Mouse (Mus musculus) hindbrain, embryonic 14.5 days (tissue): ENCODE measurements around the gene Tmem169. TPM values are rescaled to one million over a fixed set of nuclear protein-coding genes. Genes with fewer than 3 reads are reported as not detected.
A peak's percentile ranks its signal among the peaks of the same experiment; 100 is the strongest.

Experiments
- ATAC-seq: fragments of 200-750 bp; cut with Nextera tagmentation; 2 replicates; pipeline ENCODE4 v1.8.0; 2017; ENCODE audit warnings: moderate number of reproducible peaks, mild to moderate bottlenecking, moderate TSS enrichment, moderate library complexity; ENCODE audit not compliant: low FRiP score
- DNase-seq: peaks from one replicate; pipeline ENCODE4 v3.0.0-alpha.2; 2015; ENCODE audit warnings: low spot score
- H3K27ac ChIP-seq: fragments of 300-500 bp; sonication (generic); 2 replicates; pipeline ENCODE4 v1.5.1; 2014; ENCODE audit warnings: mild to moderate bottlenecking, moderate library complexity
- H3K27me3 ChIP-seq: fragments of 300-500 bp; sonication (generic); 2 replicates; pipeline ENCODE4 v1.6.1; 2014; ENCODE audit warnings: mild to moderate bottlenecking, low read length, mixed read lengths; ENCODE audit not compliant: control insufficient read depth, insufficient read depth
- H3K36me3 ChIP-seq: fragments of 300-500 bp; sonication (generic); replicated peaks from 2 replicates; pipeline ENCODE4 v1.6.1; 2014; ENCODE audit not compliant: control insufficient read depth, insufficient read depth
- H3K4me1 ChIP-seq: fragments of 300-500 bp; sonication (generic); replicated peaks from 2 replicates; pipeline ENCODE4 v1.6.1; 2014; ENCODE audit warnings: antibody characterized with exemption, low read length, mixed read lengths; ENCODE audit not compliant: control insufficient read depth, insufficient read depth
- H3K4me2 ChIP-seq: fragments of 300-500 bp; sonication (generic); replicated peaks from 2 replicates; pipeline ENCODE4 v1.6.1; 2014; ENCODE audit warnings: mild to moderate bottlenecking, moderate library complexity
- H3K4me3 ChIP-seq: fragments of 300-500 bp; sonication (generic); replicated peaks from 2 replicates; pipeline ENCODE4 v1.5.1; 2014; ENCODE audit warnings: mild to moderate bottlenecking, low read length
- H3K9ac ChIP-seq: fragments of 300-500 bp; sonication (generic); 2 replicates; pipeline ENCODE4 v1.6.1; 2014
- H3K9me3 ChIP-seq: fragments of 300-500 bp; sonication (generic); 2 replicates; pipeline ENCODE4 v1.6.1; 2016; ENCODE audit warnings: low read length; ENCODE audit not compliant: control insufficient read depth
- WGBS: fragments of 180-500 bp; shearing (Covaris S2); extraction: QIAGEN DNeasy Blood & Tissue Kit; methylation state at CpG from one replicate; pipeline ENCODE4 v1.1.7; 2014; 5-methylcytosine and 5-hydroxymethylcytosine counted together
- polyA plus RNA-seq: library from polyadenylated mRNA; unstranded; fragments of >200 nt; fragmentation: Nextera tagmentation; extraction: Ambion mirVana; gene quantifications from 2 replicates; pipeline ENCODE4 v1.2.1, GENCODE M21; 2014

The Tmem169 gene
- polyA plus RNA-seq, 1 experiment from 2014 or later = 39.8 TPM

DNA sequence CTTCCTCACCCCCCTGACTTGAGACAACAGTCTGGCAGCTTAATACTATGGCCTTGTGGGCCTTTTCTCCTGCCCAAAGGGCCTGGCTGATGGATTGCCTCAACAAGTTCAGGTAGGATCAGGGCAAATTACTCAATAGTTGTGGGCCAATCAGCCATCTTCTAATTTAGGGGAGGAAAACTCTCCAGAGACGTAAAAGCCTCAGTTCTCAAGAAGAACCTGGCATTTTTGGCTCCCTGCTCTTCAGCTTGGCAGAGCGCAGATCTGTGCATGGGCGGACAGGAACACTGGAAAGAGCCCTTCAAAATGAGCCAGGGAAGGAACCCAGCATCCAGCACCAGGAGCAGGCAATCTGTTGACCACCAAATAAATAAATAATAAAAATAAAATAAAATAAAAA, 6.1 kb upstream of the Tmem169 start:
- Histone ChIP-seq H3K9me3 (no peaks in the 10 kb centered on the region), H3K4me2 (no peak overlapping the region), H3K4me3 (no peak overlapping the region), H3K27me3 (no peaks in the 10 kb centered on the region), H3K4me1 (no peaks in the 10 kb centered on the region), H3K36me3 (0 out of 2 replicates have a peak, but pooled peaks cover 3% of the 10 kb centered on the region), H3K27ac (no peak overlapping the region), H3K9ac (no peak overlapping the region)
- ATAC-seq = no peak
- no peak for DNase-seq
- WGBS = 95% methylated on average over 3 of the region's 3 CpGs

- H3K36me3 ChIP-seq = no peaks in the 10 kb centered on the region
- ATAC-seq = no peak
- 78% methylated on average over 1 of the region's 1 CpGs for WGBS
Measured at GRCm38 (mm10) chr1:72282604-72283003, 1.6 kb upstream of the Tmem169 start.

GRCm38 (mm10) chr1:72284539-72284938, 370 bp downstream of the Tmem169 start:
- Histone ChIP-seq H3K4me1 (peaks cover 27% of the 10 kb centered on the region), H3K9ac (peak overlapping the region; percentile 89), H3K4me3 (peak overlapping the region; percentile 47), H3K9me3 (no peaks in the 10 kb centered on the region), H3K27me3 (no peaks in the 10 kb centered on the region), H3K4me2 (peak overlapping the region; percentile 82), H3K36me3 (peaks cover 13% of the 10 kb centered on the region), H3K27ac (peak overlapping the region; percentile 95)
- 3% methylated on average over 5 of the region's 5 CpGs for WGBS
- DNase-seq (peak; percentile 47), ATAC-seq (peak; percentile 59)

More at GRCm38 (mm10) chr1:72282604-72283003, 1.6 kb upstream of the Tmem169 start:
- Histone ChIP-seq H3K27ac (no peak overlapping the region), H3K9me3 (no peaks in the 10 kb centered on the region), H3K4me3 (no peak overlapping the region), H3K9ac (no peak overlapping the region), H3K4me2 (no peak overlapping the region), H3K4me1 (peaks cover 25% of the 10 kb centered on the region), H3K27me3 (no peaks in the 10 kb centered on the region)
- DNase-seq = no peak

GRCm38 (mm10) chr1:72286904-72287303, 2.7 kb downstream of the Tmem169 start:
- peak; percentile 42 for DNase-seq
- H3K4me1 ChIP-seq = peaks cover 27% of the 10 kb centered on the region
- H3K4me2 ChIP-seq = peak overlapping the region; percentile 82
- H3K9me3 ChIP-seq = no peaks in the 10 kb centered on the region
- H3K9ac ChIP-seq = peak overlapping the region; percentile 89
- H3K36me3 ChIP-seq = peaks cover 13% of the 10 kb centered on the region
- peak; percentile 49 for ATAC-seq
- WGBS = 6% methylated on average over 5 of the region's 5 CpGs
- H3K4me3 ChIP-seq = peak overlapping the region; percentile 47; the same call in 1 of the 2 replicates
- H3K27me3 ChIP-seq = no peaks in the 10 kb centered on the region
- peak overlapping the region; percentile 95 for H3K27ac ChIP-seq

DNA sequence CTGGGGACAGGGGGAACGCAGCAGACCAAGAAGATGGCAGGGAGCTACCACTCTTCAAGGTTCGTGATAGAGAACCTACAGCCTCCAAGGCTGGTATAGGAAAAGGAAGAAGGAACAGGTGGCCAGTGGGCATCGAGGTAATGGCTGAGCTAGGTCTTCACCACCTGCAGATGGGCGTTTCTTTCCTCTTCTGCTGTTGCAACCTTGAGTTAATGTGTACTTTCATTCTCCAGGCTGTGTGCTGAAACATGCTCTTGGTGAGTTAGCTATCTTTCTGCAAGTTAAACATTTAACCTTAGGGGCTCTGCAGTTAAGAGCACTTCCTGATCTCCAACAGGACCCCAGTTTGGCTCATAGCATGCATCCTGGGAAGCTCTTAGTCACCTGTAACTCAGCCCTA, 3.7 kb downstream of the Tmem169 start:
- H3K4me3 ChIP-seq = no peak overlapping the region
- no peak overlapping the region for H3K27ac ChIP-seq
- WGBS = 92% methylated on average over 4 of the region's 4 CpGs
- no peak overlapping the region for H3K9ac ChIP-seq
- peaks cover 18% of the 10 kb centered on the region for H3K36me3 ChIP-seq
- no peak for DNase-seq
- no peak for ATAC-seq
- H3K27me3 ChIP-seq = no peaks in the 10 kb centered on the region
- H3K9me3 ChIP-seq = no peaks in the 10 kb centered on the region
- peaks cover 27% of the 10 kb centered on the region for H3K4me1 ChIP-seq
- no peak overlapping the region for H3K4me2 ChIP-seq

GRCm38 (mm10) chr1:72288527-72289150, 4.5 kb downstream of the Tmem169 start:
- Histone ChIP-seq H3K4me1 (peaks cover 27% of the 10 kb centered on the region), H3K36me3 (peaks cover 18% of the 10 kb centered on the region), H3K27me3 (no peaks in the 10 kb centered on the region), H3K27ac (no peak overlapping the region), H3K9me3 (no peaks in the 10 kb centered on the region), H3K4me2 (no peak overlapping the region), H3K9ac (no peak overlapping the region), H3K4me3 (no peak overlapping the region)
- WGBS = 88% methylated on average over 4 of the region's 4 CpGs
- ATAC-seq (no peak), DNase-seq (no peak)

- Histone ChIP-seq H3K4me3 (no peak overlapping the region), H3K27me3 (no peaks in the 10 kb centered on the region), H3K4me1 (peaks cover 18% of the 10 kb centered on the region), H3K36me3 (peaks cover 28% of the 10 kb centered on the region), H3K9me3 (no peaks in the 10 kb centered on the region), H3K27ac (no peak overlapping the region), H3K4me2 (no peak overlapping the region), H3K9ac (no peak overlapping the region)
- no peak for DNase-seq
- ATAC-seq = no peak
- 97% methylated on average over 4 of the region's 4 CpGs for WGBS
Measured at GRCm38 (mm10) chr1:72290896-72291295, 6.7 kb downstream of the Tmem169 start.

DNA sequence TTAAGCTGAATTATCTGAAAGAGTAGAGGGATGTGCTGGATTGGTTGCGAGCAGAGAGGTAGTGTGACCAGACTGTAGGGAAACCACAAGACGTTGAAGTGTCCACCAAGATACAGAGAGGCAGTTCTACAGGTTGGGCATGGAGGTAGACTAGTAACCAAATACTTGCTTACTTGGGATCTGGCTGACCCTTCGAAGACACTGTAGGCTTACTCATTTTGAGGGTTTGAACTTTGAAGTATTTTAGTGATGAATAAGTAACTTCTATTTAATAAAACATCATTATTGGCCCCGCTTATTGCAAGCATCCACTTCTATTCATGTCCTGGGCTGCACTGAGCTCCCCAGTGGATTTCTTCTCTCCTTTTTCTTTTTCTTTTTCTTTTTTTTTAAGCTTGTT, 7.3 kb downstream of the Tmem169 start:
- Histone ChIP-seq H3K27ac (no peak overlapping the region), H3K9me3 (no peaks in the 10 kb centered on the region), H3K4me3 (no peak overlapping the region), H3K36me3 (peaks cover 28% of the 10 kb centered on the region), H3K4me1 (peaks cover 12% of the 10 kb centered on the region), H3K9ac (no peak overlapping the region), H3K4me2 (no peak overlapping the region), H3K27me3 (no peaks in the 10 kb centered on the region)
- 94% methylated on average over 4 of the region's 4 CpGs for WGBS
- ATAC-seq (no peak), DNase-seq (no peak)

GRCm38 (mm10) chr1:72291925-72292324, 7.8 kb downstream of the Tmem169 start:
- ATAC-seq = no peak
- H3K36me3 ChIP-seq = peaks cover 28% of the 10 kb centered on the region
- H3K9me3 ChIP-seq = no peaks in the 10 kb centered on the region
- DNase-seq = no peak
- H3K27ac ChIP-seq = no peak overlapping the region
- H3K27me3 ChIP-seq = no peaks in the 10 kb centered on the region
- no peak overlapping the region for H3K4me2 ChIP-seq
- H3K9ac ChIP-seq = no peak overlapping the region
- no peak overlapping the region for H3K4me3 ChIP-seq
- 80% methylated on average over 2 of the region's 2 CpGs for WGBS
- H3K4me1 ChIP-seq = peaks cover 7% of the 10 kb centered on the region
